Mouse (Mus musculus) lung, postnatal 0 days (tissue): ENCODE data around the gene Bend6. TPM values are rescaled to one million over a fixed set of nuclear protein-coding genes. Genes with fewer than 3 reads are reported as not detected.
A peak's percentile ranks its signal among the peaks of the same experiment; 100 is the strongest.

Experiments used
- ATAC-seq: fragments of 200-750 bp; cut with Nextera tagmentation; 2 replicates; pipeline ENCODE4 v1.8.0; 2017; ENCODE audit warnings: moderate library complexity
- DNase-seq: peaks from one replicate; pipeline ENCODE4 v3.0.0-alpha.2; 2016; ENCODE audit warnings: low spot score
- H3K27ac ChIP-seq: fragments of 300-500 bp; sonication (generic); 2 replicates; pipeline ENCODE4 v1.5.1; 2014; ENCODE audit warnings: antibody characterized with exemption, mild to moderate bottlenecking, low read length, mixed read lengths
- H3K27me3 ChIP-seq: fragments of 300-500 bp; sonication (generic); replicated peaks from 2 replicates; pipeline ENCODE4 v1.6.1; 2014; ENCODE audit warnings: low read length, mixed read lengths; ENCODE audit not compliant: insufficient read depth
- H3K36me3 ChIP-seq: fragments of 300-500 bp; sonication (generic); 2 replicates; pipeline ENCODE4 v1.6.1; 2014; ENCODE audit warnings: low read length, mixed read lengths; ENCODE audit not compliant: insufficient read depth
- H3K4me1 ChIP-seq: fragments of 300-500 bp; sonication (generic); 2 replicates; pipeline ENCODE4 v1.6.1; 2014; ENCODE audit warnings: antibody characterized with exemption, low read depth, low read length, mixed read lengths; ENCODE audit not compliant: insufficient read depth
- H3K4me2 ChIP-seq: fragments of 300-500 bp; sonication (generic); replicated peaks from 2 replicates; pipeline ENCODE4 v1.6.1; 2014; ENCODE audit warnings: low read depth, mild to moderate bottlenecking, low read length, moderate library complexity, mixed read lengths
- H3K4me3 ChIP-seq: fragments of 300-500 bp; sonication (generic); 2 replicates; pipeline ENCODE4 v1.5.1; 2014; ENCODE audit warnings: low read depth, low read length
- H3K9ac ChIP-seq: fragments of 300-500 bp; sonication (generic); replicated peaks from 2 replicates; pipeline ENCODE4 v1.6.1; 2014; ENCODE audit warnings: low read depth, mild to moderate bottlenecking
- H3K9me3 ChIP-seq: fragments of 300-500 bp; sonication (generic); 2 replicates; pipeline ENCODE4 v1.6.1; 2016; ENCODE audit warnings: low read length, mixed read lengths
- CTCF ChIP-seq: IDR thresholded peaks from 2 replicates; pipeline ENCODE4 v1.5.1; 2016; ENCODE audit warnings: antibody characterized with exemption, mild to moderate bottlenecking
- EP300 ChIP-seq: IDR thresholded peaks from 2 replicates; pipeline ENCODE4 v1.6.1; 2016; ENCODE audit warnings: antibody characterized with exemption, mild to moderate bottlenecking, control low read depth
- WGBS: fragments of 180-500 bp; shearing (Covaris S2); extraction: QIAGEN DNeasy Blood & Tissue Kit; methylation state at CpG from one replicate; pipeline ENCODE4 v1.1.7; 2014; 5-methylcytosine and 5-hydroxymethylcytosine counted together
- polyA plus RNA-seq: library from polyadenylated mRNA; unstranded; fragments of >200 nt; fragmentation: Nextera tagmentation; extraction: Ambion mirVana; gene quantifications from 2 replicates; pipeline ENCODE4 v1.2.1, GENCODE M21; 2015

Gene Bend6
- polyA plus RNA-seq, 1 experiment from 2014 or later, result 0.45 TPM

GRCm38 (mm10) chr1:33878170-33878569, 29.4 kb downstream of the Bend6 start:
- ATAC-seq (no peak), DNase-seq (no peak)
- no peak overlapping the region for H3K27ac ChIP-seq
- TF ChIP-seq EP300, result no peak
- TF ChIP-seq CTCF, result no peak
- WGBS, result 69% methylated on average over 7 of the region's 7 CpGs
- no peak overlapping the region for H3K4me3 ChIP-seq
- H3K4me2 ChIP-seq, result no peak overlapping the region
- H3K9me3 ChIP-seq, result no peaks in the 10 kb centered on the region
- H3K36me3 ChIP-seq, result no peaks in the 10 kb centered on the region
- H3K4me1 ChIP-seq, result no peaks in the 10 kb centered on the region
- H3K9ac ChIP-seq, result no peak overlapping the region
- no peaks in the 10 kb centered on the region for H3K27me3 ChIP-seq

GRCm38 (mm10) chr1:33876416-33876815, 31.2 kb downstream of the Bend6 start:
- Histone ChIP-seq H3K9ac (no peak overlapping the region), H3K4me1 (no peaks in the 10 kb centered on the region), H3K36me3 (no peaks in the 10 kb centered on the region), H3K4me3 (no peak overlapping the region), H3K9me3 (no peaks in the 10 kb centered on the region), H3K27me3 (no peaks in the 10 kb centered on the region), H3K4me2 (no peak overlapping the region), H3K27ac (no peak overlapping the region)
- TF ChIP-seq CTCF, result no peak
- TF ChIP-seq EP300, result no peak
- DNase-seq, result peak; percentile 28
- ATAC-seq, result no peak
- WGBS, result 80% methylated on average over 3 of the region's 3 CpGs

- no peak for ATAC-seq
- WGBS, result 45% methylated on average over 6 of the region's 6 CpGs
Observed at GRCm38 (mm10) chr1:33875691-33876090, 31.9 kb downstream of the Bend6 start.

GRCm38 (mm10) chr1:33873561-33873960, 34.1 kb downstream of the Bend6 start:
- TF ChIP-seq EP300 (no peak), CTCF (no peak)
- Histone ChIP-seq H3K27me3 (no peaks in the 10 kb centered on the region), H3K9ac (no peak overlapping the region), H3K4me3 (no peak overlapping the region), H3K4me1 (no peaks in the 10 kb centered on the region), H3K4me2 (no peak overlapping the region), H3K36me3 (no peaks in the 10 kb centered on the region), H3K9me3 (no peaks in the 10 kb centered on the region), H3K27ac (no peak overlapping the region)
- DNase-seq (no peak), ATAC-seq (no peak)
- WGBS, result 93% methylated on average over 5 of the region's 5 CpGs

More at GRCm38 (mm10) chr1:33875691-33876090, 31.9 kb downstream of the Bend6 start:
- peak; percentile 25 for DNase-seq
- Histone ChIP-seq H3K4me3 (no peak overlapping the region), H3K36me3 (no peaks in the 10 kb centered on the region), H3K4me1 (no peaks in the 10 kb centered on the region), H3K27ac (no peak overlapping the region), H3K27me3 (no peaks in the 10 kb centered on the region), H3K9ac (no peak overlapping the region), H3K9me3 (no peaks in the 10 kb centered on the region), H3K4me2 (no peak overlapping the region)
- TF ChIP-seq CTCF, result peak; percentile 53
- TF ChIP-seq EP300, result no peak

GRCm38 (mm10) chr1:33869437-33869836, 38.2 kb downstream of the Bend6 start:
- 84% methylated on average over 3 of the region's 3 CpGs for WGBS
- Histone ChIP-seq H3K4me2 (no peak overlapping the region), H3K4me1 (no peaks in the 10 kb centered on the region), H3K4me3 (no peak overlapping the region), H3K36me3 (no peaks in the 10 kb centered on the region), H3K9me3 (no peaks in the 10 kb centered on the region), H3K27me3 (no peaks in the 10 kb centered on the region), H3K27ac (no peak overlapping the region), H3K9ac (no peak overlapping the region)
- ATAC-seq (no peak), DNase-seq (no peak)
- TF ChIP-seq EP300, result no peak
- no peak for TF ChIP-seq CTCF

- WGBS, result 75% methylated on average over 2 of the region's 2 CpGs
- Histone ChIP-seq H3K4me2 (no peak overlapping the region), H3K36me3 (no peaks in the 10 kb centered on the region), H3K27ac (no peak overlapping the region), H3K4me1 (no peaks in the 10 kb centered on the region), H3K4me3 (no peak overlapping the region), H3K9ac (no peak overlapping the region), H3K9me3 (no peaks in the 10 kb centered on the region), H3K27me3 (no peaks in the 10 kb centered on the region)
- ATAC-seq (no peak), DNase-seq (no peak)
- no peak for TF ChIP-seq EP300
- no peak for TF ChIP-seq CTCF
Observed at GRCm38 (mm10) chr1:33869031-33869430, 38.6 kb downstream of the Bend6 start.

GRCm38 (mm10) chr1:33846807-33847206, 60.8 kb downstream of the Bend6 start:
- Histone ChIP-seq H3K4me2 (no peak overlapping the region), H3K27ac (no peak overlapping the region), H3K9me3 (no peaks in the 10 kb centered on the region), H3K27me3 (no peaks in the 10 kb centered on the region), H3K36me3 (no peaks in the 10 kb centered on the region), H3K4me3 (no peak overlapping the region), H3K4me1 (no peaks in the 10 kb centered on the region), H3K9ac (no peak overlapping the region)
- WGBS, result 93% methylated on average over 2 of the region's 2 CpGs
- ATAC-seq (no peak), DNase-seq (no peak)
- TF ChIP-seq EP300, result no peak
- no peak for TF ChIP-seq CTCF
